Mouse (Mus musculus) adrenal gland, postnatal 25 days (tissue): ENCODE measurements around the gene D630023F18Rik. TPM values are rescaled to one million over a fixed set of nuclear protein-coding genes. Genes with fewer than 3 reads are reported as not detected.

ENCODE experiments used
- DNase-seq: peaks from one replicate; pipeline ENCODE4 v3.0.0; 2021; ENCODE audit warnings: mixed read lengths
- long read RNA-seq: library from polyadenylated mRNA; stranded (forward); transcript quantifications from one replicate; pipeline ENCODE4 v2.0.0, GENCODE M21; 2021
- total RNA-seq: library from RNA; stranded (reverse); gene quantifications from 2 replicates; pipeline ENCODE4 v1.2.3, GENCODE M21; 2021

D630023F18Rik gene
- total RNA-seq: not detected in 2 replicates
- long read RNA-seq: 0 reads

GRCm38 (mm10) chr1:65122574-65123372 lies at the start of gene D630023F18Rik:
Gene D630023F18Rik, minus strand, starts transcription at chr1:65123214.
- DNase-seq: no peak

DNA sequence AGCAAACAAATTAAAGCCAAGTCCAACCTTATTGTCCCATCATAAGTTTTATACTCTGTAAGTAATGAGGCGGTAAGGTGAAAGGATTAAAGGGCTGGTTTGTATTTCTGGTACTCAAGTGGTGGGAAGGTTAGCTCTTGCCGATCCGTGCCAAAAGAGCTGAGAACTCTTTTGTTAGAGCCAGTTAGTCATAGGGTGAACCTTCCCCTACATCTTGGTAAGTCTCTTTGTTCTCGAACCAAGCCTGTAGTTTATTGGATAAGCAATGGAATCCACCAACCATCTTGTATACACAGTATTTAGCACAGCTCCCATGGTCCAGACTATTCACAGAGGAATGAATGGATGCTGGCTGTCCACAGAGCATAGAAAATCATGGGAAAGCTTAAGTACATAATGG lies 48.6 kb upstream of the D630023F18Rik start:
- DNase-seq: no peak

GRCm38 (mm10) chr1:65169947-65170346 lies 46.9 kb upstream of the D630023F18Rik start:
- no peak for DNase-seq

- no peak for DNase-seq
Measured at GRCm38 (mm10) chr1:65169536-65169935, 46.5 kb upstream of the D630023F18Rik start.

DNA sequence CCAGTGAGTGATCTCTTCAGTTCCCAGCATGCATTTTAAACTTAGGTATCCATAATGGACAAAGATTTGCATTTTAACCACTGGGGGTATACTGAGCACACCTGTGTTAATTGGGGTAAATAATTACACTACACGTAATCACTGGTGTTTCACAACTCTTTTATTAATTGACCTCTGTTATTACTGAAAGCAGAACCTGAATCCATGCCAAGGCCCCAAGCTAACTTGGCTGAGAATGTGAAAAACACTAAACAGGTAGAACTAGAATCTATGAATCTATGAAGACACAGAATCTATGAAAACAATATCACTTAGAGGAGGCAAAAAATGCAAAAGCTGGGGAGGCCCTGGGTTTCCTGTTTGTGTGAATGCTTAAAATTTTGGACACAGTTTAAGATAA lies 44.5 kb upstream of the D630023F18Rik start:
- DNase-seq: no peak

- DNase-seq: no peak
Measured at GRCm38 (mm10) chr1:65162210-65162609, 39.2 kb upstream of the D630023F18Rik start.

- DNase-seq: no peak
Measured at GRCm38 (mm10) chr1:65156111-65156510, 33.1 kb upstream of the D630023F18Rik start.

DNA sequence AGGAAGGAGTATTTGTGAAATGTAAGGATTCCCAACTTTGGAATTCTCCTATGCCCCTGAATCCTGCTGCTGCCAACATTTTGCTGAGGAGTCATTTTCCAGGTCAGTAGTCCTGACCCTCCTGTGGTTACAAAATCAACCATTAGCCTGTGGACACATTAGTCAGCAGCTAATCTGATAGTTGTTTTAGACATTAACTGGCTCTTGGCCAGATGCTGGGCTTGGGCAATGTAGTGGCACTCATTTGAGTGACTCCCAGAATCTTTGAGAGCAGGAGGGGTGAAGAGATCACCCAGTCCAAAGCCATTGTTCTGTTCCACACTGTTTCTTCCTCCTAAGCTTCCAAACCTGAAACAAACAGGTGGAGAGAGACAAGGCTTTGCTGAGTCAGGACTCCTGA lies 31.8 kb upstream of the D630023F18Rik start:
- DNase-seq: peak; percentile 72

DNA sequence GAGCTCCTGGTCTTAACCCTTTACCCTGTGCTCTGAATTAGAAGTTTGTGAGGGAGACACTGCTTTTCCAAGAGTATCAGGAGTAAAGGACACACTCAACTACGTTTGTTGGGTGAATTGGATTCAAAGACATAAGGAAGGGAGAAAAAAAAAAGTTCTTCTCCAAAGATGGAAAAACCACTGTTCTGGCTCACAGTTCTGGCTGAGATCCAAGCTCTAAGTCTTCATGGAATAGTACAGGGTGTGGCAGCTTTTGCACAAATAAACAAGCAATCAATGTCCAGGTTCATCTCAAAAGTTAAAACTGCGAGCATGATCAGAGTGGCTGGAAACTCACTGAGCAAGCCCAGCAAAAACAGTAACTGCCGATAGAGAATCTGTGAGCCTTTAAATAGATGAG lies 25.0 kb upstream of the D630023F18Rik start:
- DNase-seq: no peak

- no peak for DNase-seq
Measured at GRCm38 (mm10) chr1:65147326-65147725, 24.3 kb upstream of the D630023F18Rik start.

DNA sequence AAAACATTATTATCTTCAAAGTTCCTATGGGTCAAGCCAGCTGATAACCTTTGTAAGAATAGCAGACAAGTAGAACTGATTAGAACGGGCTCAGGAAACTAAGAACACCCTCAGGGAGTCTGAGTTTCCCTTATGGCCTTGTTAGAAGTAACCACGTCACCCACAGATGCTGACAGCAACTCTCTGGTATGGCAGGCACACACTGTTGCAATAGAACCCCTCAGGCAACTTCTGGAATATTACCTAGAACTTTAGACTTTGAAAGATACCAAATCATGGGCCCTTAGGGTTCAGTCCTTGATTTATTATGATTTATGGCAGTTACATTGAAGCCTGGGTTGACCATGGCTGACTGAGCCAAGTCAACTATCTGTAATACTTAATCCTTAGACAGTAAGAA lies 23.6 kb upstream of the D630023F18Rik start:
- DNase-seq: no peak

DNA sequence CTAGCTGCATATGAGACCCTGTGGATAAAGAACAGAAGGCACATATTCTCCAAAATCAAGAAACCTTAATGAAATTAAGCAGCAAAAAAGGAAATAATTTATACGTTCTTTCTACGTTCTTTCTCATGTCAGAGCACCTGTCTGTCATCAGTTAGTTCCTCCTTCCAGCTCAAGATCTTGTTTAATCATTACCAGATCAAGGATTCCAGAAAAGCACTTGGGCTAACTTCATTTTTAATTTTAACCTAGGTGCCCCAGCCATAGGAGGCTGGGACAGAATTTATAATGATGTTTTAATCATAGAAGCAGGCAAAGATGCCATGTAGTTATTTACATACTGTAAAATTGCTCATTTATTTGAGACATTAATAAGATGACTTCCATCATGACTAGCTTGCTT lies 21.8 kb upstream of the D630023F18Rik start:
- DNase-seq: no peak

DNA sequence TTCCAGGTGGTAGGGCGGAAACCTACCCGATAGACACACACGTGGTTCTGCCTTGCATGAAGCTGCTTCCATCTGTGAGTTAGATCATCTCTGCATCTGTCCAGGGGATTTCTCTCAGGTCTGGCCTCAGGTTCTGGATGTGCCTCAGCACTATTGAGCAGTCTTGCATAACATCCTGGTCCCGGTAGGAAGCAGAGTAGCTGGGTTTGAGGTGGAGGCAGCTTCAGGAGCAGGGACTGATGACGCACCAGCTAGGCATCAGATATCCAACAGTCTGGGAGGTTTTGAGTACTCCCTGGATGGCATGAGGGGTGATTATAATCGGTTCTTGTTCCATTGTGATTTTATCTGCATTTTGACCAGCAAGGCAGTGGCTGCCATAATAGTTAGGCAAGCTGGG lies 14.5 kb upstream of the D630023F18Rik start:
- no peak for DNase-seq

GRCm38 (mm10) chr1:65132833-65133232 lies 9.8 kb upstream of the D630023F18Rik start:
- DNase-seq: no peak

- DNase-seq: no peak
Measured at GRCm38 (mm10) chr1:65131671-65132070, 8.7 kb upstream of the D630023F18Rik start.

DNA sequence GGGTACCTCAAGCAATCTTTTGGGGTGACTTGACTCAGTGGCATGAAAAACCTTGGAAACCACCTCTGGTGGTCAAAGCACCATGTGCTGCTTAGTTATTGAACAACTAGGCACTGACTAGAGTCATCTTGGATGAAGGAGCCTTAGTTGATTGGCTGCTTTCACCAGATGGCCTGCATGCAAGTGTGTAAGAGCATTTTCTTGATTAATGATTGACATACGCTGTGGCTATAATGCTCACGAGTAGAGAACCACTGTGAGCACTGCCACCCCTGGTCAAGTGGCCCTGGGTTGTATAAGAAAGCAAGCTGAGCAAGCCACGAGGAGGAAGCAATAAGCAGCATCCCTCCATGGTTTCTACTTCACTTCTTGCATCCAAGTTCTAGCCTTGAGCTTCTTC lies 7.2 kb upstream of the D630023F18Rik start:
- no peak for DNase-seq

DNA sequence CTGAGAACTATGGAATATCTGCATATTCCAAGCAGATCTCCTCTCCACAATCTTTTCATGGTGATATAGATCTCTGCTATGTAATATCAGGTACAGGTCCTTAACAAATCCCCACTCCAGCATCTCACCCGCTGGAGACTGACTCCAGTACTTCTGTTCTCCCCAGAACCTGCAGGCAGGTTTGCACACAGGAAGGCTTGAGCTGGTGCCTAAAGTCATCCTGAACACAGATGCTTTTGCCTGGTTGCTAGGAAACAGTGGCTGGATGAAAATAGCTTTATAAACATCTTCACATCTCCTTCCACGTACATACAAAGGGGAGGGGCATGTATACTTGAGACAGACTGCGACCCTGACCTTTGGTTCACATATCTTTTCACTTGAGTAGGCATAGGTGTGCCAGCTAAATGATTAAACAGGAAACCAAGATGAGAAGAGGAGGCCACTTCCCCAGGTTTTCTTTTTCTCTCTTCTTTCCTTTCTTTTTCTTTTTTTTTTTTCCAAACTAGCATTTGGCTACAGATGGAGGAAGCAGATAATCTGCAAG lies 6.7 kb upstream of the D630023F18Rik start:
- no peak for DNase-seq

DNA sequence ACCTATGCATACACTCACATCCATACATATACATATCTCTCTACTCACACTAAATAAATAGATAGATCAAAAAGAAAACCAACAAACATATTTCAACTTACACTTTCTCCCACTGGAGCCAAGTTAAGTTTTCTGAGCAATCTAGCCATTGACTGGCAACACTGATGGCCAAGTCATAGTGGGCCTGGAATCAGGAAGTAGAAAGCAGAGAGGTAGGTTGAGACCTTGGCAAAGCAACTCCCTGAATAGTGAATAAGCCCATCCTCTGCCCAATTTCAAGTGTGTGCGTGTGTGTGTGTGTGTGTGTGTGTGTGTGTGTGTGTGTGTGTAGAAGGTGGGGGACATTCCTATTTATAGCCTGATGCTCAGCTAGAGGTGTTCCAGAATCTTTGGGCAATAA lies 3.6 kb downstream of the D630023F18Rik start, which contains the start of gene Gm28845:
Gene Gm28845, minus strand, starts transcription at position 121 of the 400 bp plus-strand sequence.
- DNase-seq: no peak

DNA sequence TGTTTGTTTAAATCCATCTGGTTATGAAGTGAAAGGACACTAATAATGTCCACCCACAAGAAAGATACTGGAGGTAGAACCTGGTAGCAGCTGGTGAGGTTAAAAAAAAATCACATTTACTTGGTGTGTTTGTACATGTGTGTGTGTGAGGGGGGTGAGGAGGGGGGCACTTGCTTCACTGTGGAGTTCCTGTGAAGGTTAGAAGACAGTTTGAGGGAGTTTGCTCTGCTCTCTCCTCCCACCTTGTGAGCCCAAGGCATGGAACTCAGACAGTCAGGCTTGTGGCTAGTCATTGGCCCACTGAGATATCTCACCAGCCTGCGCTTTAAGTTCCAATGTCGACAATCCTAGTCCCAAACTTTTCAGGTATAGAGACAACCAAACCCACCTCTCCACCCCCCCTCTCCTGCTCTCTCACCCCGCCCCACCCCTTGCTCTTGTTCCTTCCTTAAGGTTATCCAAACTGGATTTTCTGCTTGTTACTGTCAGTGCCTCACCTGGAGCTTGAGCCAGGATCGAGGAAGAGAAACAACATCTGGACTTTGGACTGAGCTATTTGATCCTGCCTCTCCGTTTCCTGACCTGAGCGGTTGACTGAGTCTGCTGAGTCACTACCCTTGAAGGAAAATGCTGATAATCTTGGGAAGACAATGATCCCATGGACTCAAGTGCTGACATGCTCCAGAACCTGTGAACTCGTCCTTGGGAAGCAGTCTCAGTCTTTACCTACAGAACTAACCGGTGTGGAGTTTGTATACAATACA lies 4.7 kb downstream of the D630023F18Rik start:
- no peak for DNase-seq

DNA sequence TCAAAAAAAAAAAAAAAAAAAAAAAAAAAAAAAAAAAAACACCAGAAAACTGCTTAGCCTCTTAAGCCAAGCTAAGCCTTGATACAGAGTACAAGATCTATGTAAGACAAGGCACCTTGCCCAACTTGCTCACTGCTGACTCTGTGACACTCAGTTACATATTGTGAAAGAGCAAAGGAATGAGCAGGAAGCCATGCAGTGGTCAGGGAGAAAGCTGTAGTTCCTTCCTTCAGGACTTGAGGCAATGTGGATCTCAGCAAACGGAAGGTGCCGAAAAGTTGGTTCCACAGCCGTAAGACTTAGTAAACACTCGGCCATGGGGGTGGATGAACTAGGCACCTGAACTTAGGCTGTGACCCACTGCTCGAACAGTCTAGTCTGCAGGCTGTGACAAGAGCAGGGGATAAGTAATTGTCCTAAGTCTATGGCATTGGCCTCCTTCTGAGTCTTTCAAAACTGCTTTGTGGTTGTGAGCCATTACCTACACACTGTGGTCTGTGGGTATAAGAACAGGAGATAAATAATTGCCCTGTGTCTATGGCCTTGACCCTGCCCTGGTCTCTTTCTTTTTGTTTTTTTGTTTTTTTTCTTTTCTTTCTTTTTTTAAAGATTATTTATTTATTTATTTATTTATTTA lies 9.4 kb downstream of the D630023F18Rik start:
- DNase-seq: no peak

DNA sequence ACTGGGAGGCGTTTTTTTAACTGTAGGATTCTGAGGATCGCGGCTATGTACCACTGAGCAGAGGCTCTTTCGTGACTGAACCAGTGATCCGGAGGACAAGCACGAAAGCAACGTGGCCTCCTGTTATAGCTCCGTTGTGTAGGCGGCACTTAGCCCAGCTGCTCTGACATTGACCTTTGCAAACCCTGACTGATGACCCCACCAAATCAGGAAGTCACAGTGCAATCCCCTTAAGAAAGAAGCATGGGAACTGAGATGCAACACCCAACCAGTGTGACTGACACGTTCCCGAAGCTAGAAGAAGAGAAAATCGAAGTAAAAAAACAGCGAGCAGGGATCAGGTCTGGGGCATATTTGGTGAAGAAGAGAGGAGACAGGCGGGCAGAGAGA lies 10.2 kb downstream of the D630023F18Rik start:
- no peak for DNase-seq

DNA sequence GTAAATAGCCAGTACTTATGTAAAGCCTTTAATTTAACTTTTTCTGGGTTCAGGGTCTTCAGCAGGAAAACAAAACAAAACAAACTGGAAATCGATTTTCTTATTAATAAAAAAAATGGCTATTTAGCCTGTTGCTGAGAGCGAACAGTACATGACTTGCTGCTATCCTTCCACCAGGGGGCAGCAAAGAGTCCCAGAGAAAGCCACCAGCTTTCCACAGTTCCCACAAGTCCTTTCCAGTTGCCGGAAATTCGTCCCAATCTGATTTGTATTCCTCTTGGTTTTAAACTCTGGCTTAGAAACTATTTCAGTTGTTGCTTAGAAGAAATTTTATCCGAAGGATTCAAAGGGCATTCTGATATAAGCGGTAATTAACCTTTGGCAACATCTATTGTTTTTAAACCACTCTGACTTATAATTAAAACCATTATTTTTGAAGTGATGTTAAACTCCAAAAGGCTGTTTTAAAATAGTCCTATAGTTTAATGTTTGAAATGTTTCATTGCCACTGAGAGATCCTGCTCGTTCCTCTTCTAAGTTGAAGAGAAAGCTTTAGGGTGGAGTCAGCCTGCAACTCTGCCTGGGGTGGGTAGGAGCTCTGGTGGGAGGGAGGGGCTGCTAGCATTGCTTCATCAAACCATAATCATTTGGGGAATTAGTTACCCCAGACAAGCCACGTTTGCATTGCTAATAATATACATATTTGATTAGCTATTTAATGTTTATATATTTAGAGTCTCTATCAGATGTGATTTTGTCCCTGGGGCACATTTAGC lies 10.8 kb downstream of the D630023F18Rik start:
- DNase-seq: peak; percentile 69
